Mouse (Mus musculus): ENCODE results near the gene Stip1. TPM values are rescaled to one million over a fixed set of nuclear protein-coding genes. Genes with fewer than 3 reads are reported as not detected.

The Stip1 gene
- polyA plus RNA-seq, 2 experiments, result 170 to 205 TPM

DNA sequence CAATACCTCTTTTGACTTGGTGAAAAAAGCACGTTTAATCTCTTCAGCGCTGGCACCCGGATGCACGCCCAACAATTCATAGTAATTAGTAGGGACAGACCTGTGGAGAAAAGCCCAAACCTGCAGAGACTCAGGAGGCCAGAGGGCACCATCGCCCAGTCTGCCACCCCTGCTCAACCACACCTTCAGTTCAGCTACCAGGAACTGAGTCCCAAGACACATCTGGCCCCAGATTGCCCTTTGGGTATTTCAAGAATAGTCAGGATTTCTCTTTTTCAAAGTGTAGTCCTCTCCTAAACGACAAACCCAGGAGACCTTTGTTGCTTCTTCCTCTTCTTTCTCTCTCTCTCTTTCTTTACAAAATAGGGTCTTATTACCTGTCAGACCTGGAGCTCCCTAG is 49.1 kb downstream of the Stip1 start:
- no peaks in the 10 kb centered on the region for H3K9me3 ChIP-seq (ENCODE audit: control insufficient read depth, low read length)
- no peak for DNase-seq (ENCODE audit: low spot score)
- H3K9ac ChIP-seq (ENCODE audit: low read depth, low read length, severe bottlenecking), result no peak overlapping the region
- no peak overlapping the region for H3K27ac ChIP-seq (replicated peaks; ENCODE audit: low read depth, low read length)
- H3K27me3 ChIP-seq (ENCODE audit: control insufficient read depth, insufficient read depth, low read length), result no peaks in the 10 kb centered on the region
- peaks cover 32% of the 10 kb centered on the region for H3K4me1 ChIP-seq (ENCODE audit: control insufficient read depth, insufficient read depth, low read length)
- 88% methylated on average over 6 of the region's 6 CpGs for WGBS
- H3K4me3 ChIP-seq (replicated peaks; ENCODE audit: low read length), result no peak overlapping the region
- no peak for ATAC-seq (ENCODE audit: low FRiP score, low read depth)
- no peak overlapping the region for H3K4me2 ChIP-seq (replicated peaks; ENCODE audit: low read depth, low read length, severe bottlenecking)
- no peaks in the 10 kb centered on the region for H3K36me3 ChIP-seq (ENCODE audit: control insufficient read depth, insufficient read depth, low read length)
- no peak for TF ChIP-seq POLR2A (IDR thresholded peaks at IDR 0.05; ENCODE audit: borderline replicate concordance, extremely low read depth, insufficient read depth, insufficient read length)

DNA sequence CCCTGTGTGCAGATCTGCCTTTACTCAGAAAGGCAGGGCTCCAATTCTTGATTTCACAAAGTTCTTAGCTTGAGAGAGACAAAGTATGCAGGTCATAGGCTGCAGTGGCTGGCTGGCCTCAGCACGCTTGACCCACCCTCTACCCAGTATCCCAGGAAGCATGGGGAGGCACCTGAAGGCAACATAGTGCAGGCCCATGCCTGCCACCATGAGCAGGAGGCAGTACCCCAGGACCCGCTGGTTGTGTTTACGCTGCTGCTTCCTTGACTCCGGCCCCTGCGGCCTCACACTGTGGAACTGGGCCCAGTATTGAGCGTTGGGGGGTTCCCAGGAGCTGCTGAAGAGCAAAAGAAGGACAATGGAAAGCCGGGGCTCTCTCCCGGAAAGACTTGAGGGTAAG is 50.5 kb downstream of the Stip1 start:
- ATAC-seq (ENCODE audit: low FRiP score, low read depth), result no peak
- Histone ChIP-seq H3K4me1 (ENCODE audit: control insufficient read depth, insufficient read depth, low read length) (peaks cover 23% of the 10 kb centered on the region), H3K9me3 (ENCODE audit: control insufficient read depth, low read length) (no peaks in the 10 kb centered on the region), H3K27ac (replicated peaks; ENCODE audit: low read depth, low read length) (no peak overlapping the region), H3K4me3 (replicated peaks; ENCODE audit: low read length) (no peak overlapping the region), H3K9ac (ENCODE audit: low read depth, low read length, severe bottlenecking) (no peak overlapping the region), H3K4me2 (replicated peaks; ENCODE audit: low read depth, low read length, severe bottlenecking) (no peak overlapping the region), H3K27me3 (ENCODE audit: control insufficient read depth, insufficient read depth, low read length) (no peaks in the 10 kb centered on the region), H3K36me3 (ENCODE audit: control insufficient read depth, insufficient read depth, low read length) (peaks cover 10% of the 10 kb centered on the region)
- no peak for DNase-seq (ENCODE audit: low spot score)
- 92% methylated on average over 8 of the region's 8 CpGs for WGBS
- TF ChIP-seq POLR2A (IDR thresholded peaks at IDR 0.05; ENCODE audit: borderline replicate concordance, extremely low read depth, insufficient read depth, insufficient read length), result no peak

DNA sequence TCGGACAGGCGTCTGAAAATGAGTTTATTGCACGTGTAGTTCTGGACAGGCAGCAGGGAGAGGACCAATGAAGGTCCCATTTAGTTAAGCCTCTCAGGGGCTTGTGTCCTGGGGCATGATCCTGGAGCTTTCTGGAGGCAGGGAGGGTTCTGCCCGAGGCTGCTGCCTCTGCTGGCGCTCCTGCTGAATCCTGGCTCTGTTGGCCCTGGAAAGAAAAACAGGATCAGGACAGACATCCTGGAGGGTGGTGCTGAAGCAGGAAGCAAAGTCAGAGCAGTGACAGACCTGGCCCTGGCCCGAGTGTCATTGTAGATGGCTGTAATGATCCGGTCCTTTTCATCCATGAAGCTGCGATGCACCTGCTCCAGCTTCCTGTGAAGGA is 51.9 kb downstream of the Stip1 start:
- H3K4me3 ChIP-seq (replicated peaks; ENCODE audit: low read length), result peak overlapping the region; percentile 82
- H3K4me2 ChIP-seq (replicated peaks; ENCODE audit: low read depth, low read length, severe bottlenecking), result peak overlapping the region; percentile 83
- peak overlapping the region; percentile 88 for H3K9ac ChIP-seq (ENCODE audit: low read depth, low read length, severe bottlenecking)
- no peak; the same call in 1 of the 2 replicates for ATAC-seq (ENCODE audit: low FRiP score, low read depth)
- TF ChIP-seq POLR2A (IDR thresholded peaks at IDR 0.05; ENCODE audit: borderline replicate concordance, extremely low read depth, insufficient read depth, insufficient read length), result no peak
- no peaks in the 10 kb centered on the region for H3K27me3 ChIP-seq (ENCODE audit: control insufficient read depth, insufficient read depth, low read length)
- no peak for DNase-seq (ENCODE audit: low spot score)
- peak overlapping the region; percentile 79; the same call in 1 of the 2 replicates for H3K27ac ChIP-seq (replicated peaks; ENCODE audit: low read depth, low read length)
- peaks cover 22% of the 10 kb centered on the region for H3K36me3 ChIP-seq (ENCODE audit: control insufficient read depth, insufficient read depth, low read length)
- no peaks in the 10 kb centered on the region for H3K9me3 ChIP-seq (ENCODE audit: control insufficient read depth, low read length)
- H3K4me1 ChIP-seq (ENCODE audit: control insufficient read depth, insufficient read depth, low read length), result peaks cover 19% of the 10 kb centered on the region
- WGBS, result 9% methylated on average over 8 of the region's 8 CpGs

DNA sequence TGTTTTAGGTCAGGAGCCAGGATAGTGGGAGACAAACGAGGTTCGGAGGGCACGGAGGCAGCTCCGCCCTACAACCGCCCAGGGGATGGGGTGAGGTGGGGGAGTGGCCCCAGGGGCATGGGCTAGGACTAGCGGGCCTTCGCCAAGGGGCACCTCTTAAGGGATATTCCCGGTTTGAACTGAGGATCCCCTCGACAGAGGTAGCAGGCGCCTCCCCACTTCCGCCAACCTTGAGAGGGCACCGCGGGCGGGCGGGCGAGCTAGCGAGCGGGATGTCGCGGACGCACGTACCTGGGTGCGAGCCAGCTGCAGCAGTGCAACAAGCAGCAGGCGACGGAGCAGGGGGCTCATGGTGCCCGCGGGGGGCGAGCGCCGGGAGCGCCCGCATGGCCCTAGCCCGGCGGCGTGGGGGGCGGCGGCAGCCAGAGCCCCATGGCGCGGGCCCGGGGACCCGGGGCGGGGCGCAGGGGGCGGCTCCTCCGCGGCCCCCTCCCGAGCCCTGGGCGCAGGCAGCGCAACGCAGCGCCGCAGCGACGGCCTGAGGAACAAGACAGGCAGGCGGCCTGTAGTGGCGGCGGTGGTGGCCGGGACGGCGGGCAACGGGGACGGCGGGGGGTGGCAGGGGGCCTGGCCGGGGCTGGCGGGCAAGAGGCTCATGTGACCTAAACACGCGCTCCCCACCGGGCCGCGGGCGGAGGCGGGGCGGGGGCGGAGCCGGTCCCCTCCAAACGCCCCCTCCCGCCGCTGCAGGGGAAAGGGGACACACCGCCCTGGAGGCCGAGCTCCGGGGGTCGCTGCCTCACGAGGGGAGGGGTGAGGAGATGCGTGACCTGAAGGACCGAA is 52.5 kb downstream of the Stip1 start, which contains the start of gene Vegfb:
Vegfb (minus strand) TSS at position 591 of the 843 bp plus-strand sequence.
- H3K9ac ChIP-seq (ENCODE audit: low read depth, low read length, severe bottlenecking), result peak within 1 kb of the TSS; percentile 88
- peaks cover 28% of the 10 kb centered on the region for H3K36me3 ChIP-seq (ENCODE audit: control insufficient read depth, insufficient read depth, low read length)
- H3K9me3 ChIP-seq (ENCODE audit: control insufficient read depth, low read length), result no peaks in the 10 kb centered on the region
- DNase-seq (ENCODE audit: low spot score) (peak; percentile 47), ATAC-seq (ENCODE audit: low FRiP score, low read depth) (peak; percentile 64)
- peaks cover 17% of the 10 kb centered on the region for H3K4me1 ChIP-seq (ENCODE audit: control insufficient read depth, insufficient read depth, low read length)
- H3K4me2 ChIP-seq (replicated peaks; ENCODE audit: low read depth, low read length, severe bottlenecking), result peak within 1 kb of the TSS; percentile 83
- under 1% methylated on average over 34 of the region's 85 CpGs for WGBS
- peak within 1 kb of the TSS; percentile 79 for H3K27ac ChIP-seq (replicated peaks; ENCODE audit: low read depth, low read length)
- H3K4me3 ChIP-seq (replicated peaks; ENCODE audit: low read length), result peak within 1 kb of the TSS; percentile 82
- no peak for TF ChIP-seq POLR2A (IDR thresholded peaks at IDR 0.05; ENCODE audit: borderline replicate concordance, extremely low read depth, insufficient read depth, insufficient read length)
- no peaks in the 10 kb centered on the region for H3K27me3 ChIP-seq (ENCODE audit: control insufficient read depth, insufficient read depth, low read length)

DNA sequence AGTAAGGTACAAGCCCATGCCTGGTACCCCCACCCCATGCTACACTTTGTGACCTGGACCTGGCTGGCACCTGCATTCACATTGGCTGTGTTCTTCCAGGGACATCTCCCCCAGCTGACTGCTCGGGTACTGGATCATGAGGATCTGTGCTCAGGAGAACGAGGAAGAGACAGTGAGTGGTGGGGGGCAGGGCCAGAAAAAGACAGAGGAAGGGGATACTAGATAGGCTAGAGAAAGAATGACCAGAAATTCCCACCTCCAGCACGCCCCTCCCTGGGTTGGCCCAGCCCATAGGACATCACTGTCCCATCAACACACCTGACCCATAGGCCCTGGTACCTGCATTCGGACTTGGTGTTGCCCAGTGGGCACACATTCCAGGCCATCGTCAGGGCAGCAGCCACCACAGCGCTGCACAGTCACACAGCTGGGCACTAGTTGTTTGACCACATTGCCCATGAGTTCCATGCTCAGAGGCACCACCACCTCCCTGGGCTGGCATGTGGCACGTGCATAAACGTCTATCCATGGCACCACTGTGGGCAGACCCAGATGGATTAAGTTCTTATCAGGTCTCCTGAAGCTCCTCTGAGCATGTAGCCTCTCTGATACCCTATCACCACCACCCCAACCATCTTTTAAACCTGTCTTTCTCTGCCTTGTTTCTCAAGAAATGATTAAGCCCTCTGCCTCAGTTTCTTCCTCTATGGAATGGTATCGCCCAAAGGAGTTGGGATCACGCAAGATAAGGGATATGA is 53.6 kb downstream of the Stip1 start:
- ATAC-seq (ENCODE audit: low FRiP score, low read depth) (no peak), DNase-seq (ENCODE audit: low spot score) (no peak)
- H3K4me1 ChIP-seq (ENCODE audit: control insufficient read depth, insufficient read depth, low read length), result peaks cover 15% of the 10 kb centered on the region
- H3K9me3 ChIP-seq (ENCODE audit: control insufficient read depth, low read length), result no peaks in the 10 kb centered on the region
- no peak for TF ChIP-seq POLR2A (IDR thresholded peaks at IDR 0.05; ENCODE audit: borderline replicate concordance, extremely low read depth, insufficient read depth, insufficient read length)
- no peak overlapping the region for H3K27ac ChIP-seq (replicated peaks; ENCODE audit: low read depth, low read length)
- peak overlapping the region; percentile 83 for H3K4me2 ChIP-seq (replicated peaks; ENCODE audit: low read depth, low read length, severe bottlenecking)
- no peaks in the 10 kb centered on the region for H3K27me3 ChIP-seq (ENCODE audit: control insufficient read depth, insufficient read depth, low read length)
- peak overlapping the region; percentile 82 for H3K4me3 ChIP-seq (replicated peaks; ENCODE audit: low read length)
- 79% methylated on average over 10 of the region's 10 CpGs for WGBS
- H3K36me3 ChIP-seq (ENCODE audit: control insufficient read depth, insufficient read depth, low read length), result peaks cover 31% of the 10 kb centered on the region
- peak overlapping the region; percentile 88; the same call in 1 of the 2 replicates for H3K9ac ChIP-seq (ENCODE audit: low read depth, low read length, severe bottlenecking)

All from limb, embryonic 14.5 days (tissue).